ENCODE assay signal across 8 mouse cellular contexts in genomic region chr2:69897618-69898575, GRCm38 (mm10). TPM values are rescaled to one million over a fixed set of nuclear protein-coding genes. Genes with fewer than 3 reads are reported as not detected.
A peak's percentile ranks its signal among the peaks of the same experiment; 100 is the strongest.
DNase-seq lines count a peak whose midpoint lies in the region; ATAC-seq and TF ChIP-seq lines count a peak whose summit lies in the region.

No protein-coding gene starts in this region.

- H3K27ac ChIP-seq in bone marrow, adult 2 months (ENCODE audit: control insufficient read depth, insufficient read depth, low read depth, low read length, poor library complexity): peak overlapping the region; percentile 96
- peak overlapping the region; percentile 90 for H3K27ac ChIP-seq in embryonic facial prominence, embryonic 15.5 days (replicated peaks)
- peak overlapping the region; percentile 99 for H3K27ac ChIP-seq in heart, embryonic 10.5 days
- peak overlapping the region; percentile 57 for H3K27ac ChIP-seq in kidney, embryonic 14.5 days (ENCODE audit: low read depth, low read length)
- H3K27ac ChIP-seq in limb, embryonic 15.5 days: peak overlapping the region; percentile 93
- peak overlapping the region; percentile 91 for H3K27ac ChIP-seq in midbrain, embryonic 16.5 days (ENCODE audit: low read length)

- peak; percentile 5 for ATAC-seq in embryonic facial prominence, embryonic 15.5 days (ENCODE audit: insufficient number of reproducible peaks, low FRiP score, low TSS enrichment, low read depth)
- peak; percentile 71 for ATAC-seq in kidney, embryonic 14.5 days (ENCODE audit: low FRiP score, low TSS enrichment)
- peak; percentile 64 for ATAC-seq in limb, embryonic 15.5 days (ENCODE audit: insufficient number of reproducible peaks, low FRiP score, low TSS enrichment, low read depth)
- peak; percentile 66 for ATAC-seq in midbrain, embryonic 16.5 days

- 0 out of 2 replicates have a peak, but pooled peaks have one; percentile 22 for TF ChIP-seq POLR2A in bone marrow, adult 2 months (IDR thresholded peaks at IDR 0.05; ENCODE audit: borderline replicate concordance, control insufficient read depth, low read depth, low read length)

- WGBS in bone marrow, adult 2 months: under 1% methylated on average over 55 of the region's 55 CpGs
- under 1% methylated on average over 54 of the region's 55 CpGs for WGBS in embryonic facial prominence, embryonic 15.5 days
- under 1% methylated on average over 55 of the region's 55 CpGs for WGBS in heart, embryonic 10.5 days
- under 1% methylated on average over 55 of the region's 55 CpGs for WGBS in kidney, embryonic 14.5 days
- WGBS in limb, embryonic 15.5 days: under 1% methylated on average over 54 of the region's 55 CpGs
- WGBS in midbrain, embryonic 16.5 days: 1% methylated on average over 49 of the region's 55 CpGs

- no peaks in the 10 kb centered on the region for H3K27me3 ChIP-seq in embryonic facial prominence, embryonic 15.5 days
- no peaks in the 10 kb centered on the region for H3K27me3 ChIP-seq in heart, embryonic 10.5 days (ENCODE audit: insufficient read depth, poor library complexity, severe bottlenecking)
- no peaks in the 10 kb centered on the region for H3K27me3 ChIP-seq in kidney, embryonic 14.5 days (ENCODE audit: control insufficient read depth, insufficient read depth, low read length)
- H3K27me3 ChIP-seq in limb, embryonic 15.5 days: no peaks in the 10 kb centered on the region
- no peaks in the 10 kb centered on the region for H3K27me3 ChIP-seq in midbrain, embryonic 16.5 days (ENCODE audit: control insufficient read depth, insufficient read depth, low read depth, low read length)

- no peak for TF ChIP-seq CTCF in bone marrow, adult 2 months (IDR thresholded peaks at IDR 0.05; ENCODE audit: control insufficient read depth, insufficient read depth, low read length)

- H3K4me3 ChIP-seq in bone marrow, adult 2 months (replicated peaks; ENCODE audit: control insufficient read depth, low read depth, low read length): peak overlapping the region; percentile 97
- H3K4me3 ChIP-seq in embryonic facial prominence, embryonic 15.5 days (replicated peaks): peak overlapping the region; percentile 99
- H3K4me3 ChIP-seq in heart, embryonic 10.5 days: peak overlapping the region; percentile 98
- peak overlapping the region; percentile 98 for H3K4me3 ChIP-seq in kidney, embryonic 14.5 days (ENCODE audit: low read length)
- H3K4me3 ChIP-seq in limb, embryonic 15.5 days: peak overlapping the region; percentile 100
- peak overlapping the region; percentile 81 for H3K4me3 ChIP-seq in midbrain, embryonic 16.5 days (ENCODE audit: low read depth, low read length)

- no peaks in the 10 kb centered on the region; the same call in 1 of the 2 replicates for H3K4me1 ChIP-seq in bone marrow, adult 2 months (ENCODE audit: control insufficient read depth, insufficient read depth, low read length)
- peaks cover 8% of the 10 kb centered on the region for H3K4me1 ChIP-seq in embryonic facial prominence, embryonic 15.5 days
- peaks cover 13% of the 10 kb centered on the region for H3K4me1 ChIP-seq in heart, embryonic 10.5 days
- peaks cover 4% of the 10 kb centered on the region; the same call in 1 of the 2 replicates for H3K4me1 ChIP-seq in kidney, embryonic 14.5 days (ENCODE audit: control insufficient read depth, insufficient read depth, low read length)
- H3K4me1 ChIP-seq in limb, embryonic 15.5 days: peaks cover 9% of the 10 kb centered on the region
- H3K4me1 ChIP-seq in midbrain, embryonic 16.5 days (ENCODE audit: control insufficient read depth, insufficient read depth, low read length): peaks cover 19% of the 10 kb centered on the region

- peak overlapping the region; percentile 88 for H3K4me2 ChIP-seq in embryonic facial prominence, embryonic 15.5 days (replicated peaks)
- peak overlapping the region; percentile 80 for H3K4me2 ChIP-seq in kidney, embryonic 14.5 days (replicated peaks; ENCODE audit: low read depth, low read length)
- H3K4me2 ChIP-seq in limb, embryonic 15.5 days: peak overlapping the region; percentile 75
- peak overlapping the region; percentile 68 for H3K4me2 ChIP-seq in midbrain, embryonic 16.5 days (ENCODE audit: low read length)

- no peaks in the 10 kb centered on the region for H3K9me3 ChIP-seq in embryonic facial prominence, embryonic 15.5 days (replicated peaks)
- no peaks in the 10 kb centered on the region for H3K9me3 ChIP-seq in heart, embryonic 10.5 days
- H3K9me3 ChIP-seq in kidney, embryonic 14.5 days (ENCODE audit: control insufficient read depth, low read length): no peaks in the 10 kb centered on the region
- H3K9me3 ChIP-seq in limb, embryonic 15.5 days: no peaks in the 10 kb centered on the region
- no peaks in the 10 kb centered on the region for H3K9me3 ChIP-seq in midbrain, embryonic 16.5 days (replicated peaks; ENCODE audit: control insufficient read depth, low read length, poor library complexity, severe bottlenecking)

- 0 out of 2 replicates have a peak, but pooled peaks cover 8% of the 10 kb centered on the region for H3K36me3 ChIP-seq in embryonic facial prominence, embryonic 15.5 days
- 0 out of 2 replicates have a peak, but pooled peaks cover 9% of the 10 kb centered on the region for H3K36me3 ChIP-seq in heart, embryonic 10.5 days
- H3K36me3 ChIP-seq in kidney, embryonic 14.5 days (ENCODE audit: control insufficient read depth, insufficient read depth, low read length): no peaks in the 10 kb centered on the region; the same call in 1 of the 2 replicates
- H3K36me3 ChIP-seq in limb, embryonic 15.5 days: no peaks in the 10 kb centered on the region; the same call in 1 of the 2 replicates
- no peaks in the 10 kb centered on the region for H3K36me3 ChIP-seq in midbrain, embryonic 16.5 days (ENCODE audit: control insufficient read depth, insufficient read depth, low read length)

- peak overlapping the region; percentile 100 for H3K9ac ChIP-seq in embryonic facial prominence, embryonic 15.5 days
- H3K9ac ChIP-seq in kidney, embryonic 14.5 days (ENCODE audit: low read depth, low read length): peak overlapping the region; percentile 96
- H3K9ac ChIP-seq in limb, embryonic 15.5 days: peak overlapping the region; percentile 100
- H3K9ac ChIP-seq in midbrain, embryonic 16.5 days (ENCODE audit: low read depth, low read length): peak overlapping the region; percentile 95

- peak; percentile 50 to 61 for DNase-seq in B cell, adult 2 months
- DNase-seq in heart, embryonic 10.5 days (ENCODE audit: low spot score): peak; percentile 89
- DNase-seq in spleen, postnatal 10 days (ENCODE audit: low spot score in 2 of 2): peak; percentile 52 to 61

RNA-seq across cellular contexts. Expression of gene Ubr3, which starts 0.9 kb away (rescaled TPM):
- polyA plus RNA-seq in bone marrow, adult 2 months (2011; ENCODE audit: insufficient read depth, insufficient read length, low replicate concordance, missing spikeins): 17.1 and 20.8 TPM in 2 replicates
- polyA plus RNA-seq in embryonic facial prominence, embryonic 15.5 days (2015; fragmentation: Nextera tagmentation; extraction: Ambion mirVana): 11.7 and 15.0 TPM in 2 replicates
- 14.0 and 16.3 TPM in 2 replicates for polyA plus RNA-seq in heart, embryonic 10.5 days (2016; fragmentation: Nextera tagmentation; extraction: Ambion mirVana)
- polyA plus RNA-seq in kidney, embryonic 14.5 days (2014; fragmentation: Nextera tagmentation; extraction: Ambion mirVana): 18.6 and 20.7 TPM in 2 replicates
- polyA plus RNA-seq in limb, embryonic 15.5 days (2015; fragmentation: Nextera tagmentation; extraction: Ambion mirVana): 9.5 and 13.7 TPM in 2 replicates
- polyA plus RNA-seq in midbrain, embryonic 16.5 days (2015; fragmentation: Nextera tagmentation; extraction: Ambion mirVana): 20.3 and 20.6 TPM in 2 replicates

RNA-seq across cellular contexts. Expression of gene Mettl5, which starts 12.5 kb away (rescaled TPM):
- polyA plus RNA-seq in bone marrow, adult 2 months (2011; ENCODE audit: insufficient read depth, insufficient read length, low replicate concordance, missing spikeins): 8.8 and 10.8 TPM in 2 replicates
- 35.8 and 36.6 TPM in 2 replicates for polyA plus RNA-seq in embryonic facial prominence, embryonic 15.5 days (2015; fragmentation: Nextera tagmentation; extraction: Ambion mirVana)
- polyA plus RNA-seq in heart, embryonic 10.5 days (2016; fragmentation: Nextera tagmentation; extraction: Ambion mirVana): 37.1 and 38.3 TPM in 2 replicates
- 47.8 and 50.1 TPM in 2 replicates for polyA plus RNA-seq in kidney, embryonic 14.5 days (2014; fragmentation: Nextera tagmentation; extraction: Ambion mirVana)
- polyA plus RNA-seq in limb, embryonic 15.5 days (2015; fragmentation: Nextera tagmentation; extraction: Ambion mirVana): 31.8 and 33.7 TPM in 2 replicates
- polyA plus RNA-seq in midbrain, embryonic 16.5 days (2015; fragmentation: Nextera tagmentation; extraction: Ambion mirVana): 32.5 and 33.4 TPM in 2 replicates

RNA-seq across cellular contexts. Expression of gene Ssb, which starts 36.5 kb away (rescaled TPM):
- 186 and 240 TPM in 2 replicates for polyA plus RNA-seq in bone marrow, adult 2 months (2011; ENCODE audit: insufficient read depth, insufficient read length, low replicate concordance, missing spikeins)
- 287 and 315 TPM in 2 replicates for polyA plus RNA-seq in embryonic facial prominence, embryonic 15.5 days (2015; fragmentation: Nextera tagmentation; extraction: Ambion mirVana)
- polyA plus RNA-seq in heart, embryonic 10.5 days (2016; fragmentation: Nextera tagmentation; extraction: Ambion mirVana): 216 and 283 TPM in 2 replicates
- polyA plus RNA-seq in kidney, embryonic 14.5 days (2014; fragmentation: Nextera tagmentation; extraction: Ambion mirVana): 387 and 489 TPM in 2 replicates
- polyA plus RNA-seq in limb, embryonic 15.5 days (2015; fragmentation: Nextera tagmentation; extraction: Ambion mirVana): 302 and 328 TPM in 2 replicates
- polyA plus RNA-seq in midbrain, embryonic 16.5 days (2015; fragmentation: Nextera tagmentation; extraction: Ambion mirVana): 241 and 245 TPM in 2 replicates

Comparison
In these comparisons a context has a peak if more than half of its experiments do, and no peak if none do; other contexts are left out.
1. Peak in every context shown above with its lines: DNase-seq, ATAC-seq, H3K4me3 ChIP-seq and H3K27ac ChIP-seq.
2. ATAC-seq: peak in every context shown above with its lines; median percentile 71 in kidney, embryonic 14.5 days; 66 in midbrain, embryonic 16.5 days; 64 in limb, embryonic 15.5 days; 5 in embryonic facial prominence, embryonic 15.5 days.